Mouse (Mus musculus) fat pad, adult 2 months (tissue): ENCODE data around the gene Havcr2.
A peak's percentile ranks its signal among the peaks of the same experiment; 100 is the strongest.
"Not testable (repeated sequence)": the region's sequence is repeated elsewhere in the genome, so short reads cannot be mapped to it uniquely, and the experiment has no call there.

ENCODE experiments used
- DNase-seq: peaks from one replicate; pipeline ENCODE4 v3.0.0-alpha.2; 2011; ENCODE audit warnings: low read depth, low spot score; ENCODE audit errors: extremely low read depth

Havcr2 gene

GRCm38 (mm10) chr11:46454453-46455045 lies at the start of gene Havcr2:
Havcr2 (plus strand) TSS chr11:46454935.
- DNase-seq = no peak

- DNase-seq = no peak
These were observed 49.7 kb upstream of the Havcr2 start for GRCm38 (mm10) chr11:46404986-46405385.

- DNase-seq = no peak
These were observed 48.0 kb upstream of the Havcr2 start for GRCm38 (mm10) chr11:46406721-46407120.

GRCm38 (mm10) chr11:46410018-46410563 lies 44.6 kb upstream of the Havcr2 start:
- DNase-seq = no peak

GRCm38 (mm10) chr11:46418438-46418837 lies 36.3 kb upstream of the Havcr2 start:
- no peak for DNase-seq

GRCm38 (mm10) chr11:46418860-46419259 lies 35.9 kb upstream of the Havcr2 start:
- no peak for DNase-seq

- DNase-seq = no peak
These were observed 33.4 kb upstream of the Havcr2 start for GRCm38 (mm10) chr11:46421086-46421888.

- not testable (repeated sequence) for DNase-seq
These were observed 26.6 kb upstream of the Havcr2 start for GRCm38 (mm10) chr11:46428131-46428530.

GRCm38 (mm10) chr11:46430123-46430522 lies 24.6 kb upstream of the Havcr2 start:
- DNase-seq = no peak

GRCm38 (mm10) chr11:46431129-46431528 lies 23.6 kb upstream of the Havcr2 start:
- no peak for DNase-seq

GRCm38 (mm10) chr11:46435363-46435762 lies 19.4 kb upstream of the Havcr2 start:
- DNase-seq = no peak

- peak; percentile 84 for DNase-seq
These were observed 17.8 kb upstream of the Havcr2 start, which contains the start of gene Med7 for GRCm38 (mm10) chr11:46436760-46437458. Med7 (plus strand) TSS chr11:46436925.

- DNase-seq = no peak
These were observed 17.2 kb upstream of the Havcr2 start for GRCm38 (mm10) chr11:46437459-46438000.

- no peak for DNase-seq
These were observed 15.7 kb upstream of the Havcr2 start for GRCm38 (mm10) chr11:46439005-46439543.

- no peak for DNase-seq
These were observed 13.0 kb upstream of the Havcr2 start for GRCm38 (mm10) chr11:46441774-46442173.

- peak; percentile 8 for DNase-seq
These were observed 11.6 kb upstream of the Havcr2 start for GRCm38 (mm10) chr11:46443152-46443551.

GRCm38 (mm10) chr11:46443979-46444378 lies 10.8 kb upstream of the Havcr2 start:
- no peak for DNase-seq

- DNase-seq = no peak
These were observed 8.6 kb upstream of the Havcr2 start for GRCm38 (mm10) chr11:46446150-46446549.

- DNase-seq = no peak
These were observed 6.9 kb upstream of the Havcr2 start for GRCm38 (mm10) chr11:46447644-46448484.

- no peak for DNase-seq
These were observed 5.2 kb upstream of the Havcr2 start for GRCm38 (mm10) chr11:46449461-46450080.
